In genomic region chr12:77045956-77046355, GRCm38 (mm10) we compare ENCODE assay signal across 9 mouse cellular contexts.
DNase-seq lines count a peak whose midpoint lies in the region; ATAC-seq and TF ChIP-seq lines count a peak whose summit lies in the region.
"Had no signal": no experiment of that assay in that cellular context is flagged by ENCODE, and none has a peak within 500 bp of the region (broad histone marks: within the 10 kb centered on the region; RNA-seq: fewer than 3 reads in every experiment).

No protein-coding gene starts in this region.

- no peak for TF ChIP-seq CTCF in lung, postnatal 0 days (IDR thresholded peaks at IDR 0.05)

- DNase-seq in liver: peak; percentile 27
- no peak for DNase-seq in liver, embryonic 11.5 days (ENCODE audit: low spot score)
- peak; percentile 78 for DNase-seq in adrenal gland, adult 8-10 months
- peak; percentile 47 for DNase-seq in cerebellum, adult 8-10 months
- peak; percentile 41 for DNase-seq in lung, postnatal 0 days (ENCODE audit: low spot score)
- DNase-seq in layer of hippocampus, adult 8-10 months (ENCODE audit: low spot score in 2 of 2): no peak
- DNase-seq in thymus, postnatal 14 days: no peak

- no peaks in the 10 kb centered on the region; the same call in 1 of the 2 replicates for H3K27me3 ChIP-seq in liver, embryonic 11.5 days (replicated peaks; ENCODE audit: control insufficient read depth, insufficient read depth, low read length)
- H3K27me3 ChIP-seq in lung, postnatal 0 days (replicated peaks; ENCODE audit: insufficient read depth, low read length): no peaks in the 10 kb centered on the region
- H3K27me3 ChIP-seq in forebrain, embryonic 13.5 days: no peaks in the 10 kb centered on the region

- no peaks in the 10 kb centered on the region for H3K9me3 ChIP-seq in liver, embryonic 11.5 days (ENCODE audit: control insufficient read depth, low read length)
- H3K9me3 ChIP-seq in lung, postnatal 0 days (ENCODE audit: low read length): no peaks in the 10 kb centered on the region
- H3K9me3 ChIP-seq in forebrain, embryonic 13.5 days (replicated peaks): no peaks in the 10 kb centered on the region

- 79% methylated on average over 2 of the region's 2 CpGs for WGBS in liver, embryonic 11.5 days
- 25% methylated on average over 2 of the region's 2 CpGs for WGBS in lung, postnatal 0 days
- 74% methylated on average over 2 of the region's 2 CpGs for WGBS in forebrain, embryonic 13.5 days

- no peak overlapping the region for H3K4me2 ChIP-seq in liver, embryonic 11.5 days
- H3K4me2 ChIP-seq in lung, postnatal 0 days (replicated peaks; ENCODE audit: low read depth, low read length): no peak overlapping the region
- H3K4me2 ChIP-seq in forebrain, embryonic 13.5 days: no peak overlapping the region

- no peak overlapping the region for H3K27ac ChIP-seq in liver, embryonic 11.5 days (ENCODE audit: low read depth, low read length)
- H3K27ac ChIP-seq in lung, postnatal 0 days (ENCODE audit: low read length): no peak overlapping the region
- H3K27ac ChIP-seq in forebrain, embryonic 13.5 days: no peak overlapping the region
- H3K27ac ChIP-seq: macrophage had no signal

- ATAC-seq in liver, embryonic 11.5 days (replicated peaks; ENCODE audit: low FRiP score): no peak
- ATAC-seq in lung, postnatal 0 days: peak; percentile 33; the same call in 1 of the 2 replicates
- ATAC-seq in forebrain, embryonic 13.5 days: no peak; the same call in 1 of the 2 replicates

- no peak overlapping the region for H3K9ac ChIP-seq in liver, embryonic 11.5 days (ENCODE audit: low read depth, low read length)
- H3K9ac ChIP-seq in lung, postnatal 0 days (replicated peaks; ENCODE audit: low read depth): no peak overlapping the region
- no peak overlapping the region for H3K9ac ChIP-seq in forebrain, embryonic 13.5 days

- no peak for TF ChIP-seq EP300 in lung, postnatal 0 days (IDR thresholded peaks at IDR 0.05)

- no peaks in the 10 kb centered on the region for H3K36me3 ChIP-seq in liver, embryonic 11.5 days (ENCODE audit: control insufficient read depth, insufficient read depth, low read length)
- H3K36me3 ChIP-seq in lung, postnatal 0 days (ENCODE audit: insufficient read depth, low read length): no peaks in the 10 kb centered on the region
- no peaks in the 10 kb centered on the region for H3K36me3 ChIP-seq in forebrain, embryonic 13.5 days (ENCODE audit: poor library complexity, severe bottlenecking)

- no peaks in the 10 kb centered on the region for H3K4me1 ChIP-seq in liver, embryonic 11.5 days (replicated peaks; ENCODE audit: control insufficient read depth, insufficient read depth, low read length)
- no peaks in the 10 kb centered on the region for H3K4me1 ChIP-seq in lung, postnatal 0 days (ENCODE audit: insufficient read depth, low read depth, low read length)
- H3K4me1 ChIP-seq in forebrain, embryonic 13.5 days: no peaks in the 10 kb centered on the region

- no peak overlapping the region for H3K4me3 ChIP-seq in liver, embryonic 11.5 days (ENCODE audit: low read depth, low read length)
- no peak overlapping the region for H3K4me3 ChIP-seq in lung, postnatal 0 days (ENCODE audit: low read depth, low read length)
- H3K4me3 ChIP-seq in forebrain, embryonic 13.5 days: no peak overlapping the region

Comparison
In these comparisons a context has a peak if more than half of its experiments do, and no peak if none do; other contexts are left out.
1. DNase-seq: peak in liver (single experiment), adrenal gland, adult 8-10 months (single experiment), cerebellum, adult 8-10 months (single experiment) and lung, postnatal 0 days (single experiment); none in liver, embryonic 11.5 days (single experiment), layer of hippocampus, adult 8-10 months (0 of 2) and thymus, postnatal 14 days (single experiment).